Mouse (Mus musculus) lung, adult 2 months (tissue): ENCODE results near the gene Olfr1128.
"Not testable (repeated sequence)": the region's sequence is repeated elsewhere in the genome, so short reads cannot be mapped to it uniquely, and the experiment has no call there.

Experiments
- CTCF ChIP-seq: fragments of 200-500 bp; IDR thresholded peaks from 2 replicates; pipeline ENCODE4 v1.5.1; 2011; ENCODE audit warnings: mild to moderate bottlenecking, low read length, control low read depth; ENCODE audit not compliant: insufficient read depth
- POLR2A ChIP-seq: fragments of 200-500 bp; IDR thresholded peaks from 2 replicates; pipeline ENCODE4 v1.6.1; 2011; ENCODE audit warnings: low read depth, mild to moderate bottlenecking, control low read depth, low read length, borderline replicate concordance; ENCODE audit errors: extremely low read depth

DNA sequence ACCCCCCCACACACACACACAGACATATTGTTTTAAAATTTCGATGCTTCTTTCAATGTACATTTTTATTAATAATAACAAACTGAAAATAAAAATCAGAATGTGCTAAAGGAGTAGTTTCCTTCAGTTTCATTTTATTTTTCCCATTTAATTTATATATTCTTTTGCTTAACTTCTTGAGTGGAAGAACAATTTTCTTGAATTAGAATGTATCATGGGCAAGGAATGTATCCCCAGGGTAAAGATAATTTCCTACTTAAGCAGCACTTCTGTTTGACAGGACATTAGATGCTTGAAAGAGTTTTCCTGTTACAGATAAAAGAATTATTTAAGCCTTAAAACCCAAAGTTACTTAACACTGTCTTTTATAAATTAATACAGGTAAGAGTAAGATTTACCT is 28.3 kb upstream of the Olfr1128 start, which contains the start of gene Olfr1129:
- not testable (repeated sequence) for TF ChIP-seq POLR2A, CTCF
